Mouse (Mus musculus) hindbrain, embryonic 13.5 days (tissue): ENCODE measurements around the gene Elmod3. TPM values are rescaled to one million over a fixed set of nuclear protein-coding genes. Genes with fewer than 3 reads are reported as not detected.

Experiments
- ATAC-seq: fragments of 200-750 bp; cut with Nextera tagmentation; 2 replicates; pipeline ENCODE4 v1.8.0; 2017; ENCODE audit warnings: moderate TSS enrichment; ENCODE audit not compliant: low FRiP score
- H3K27ac ChIP-seq: fragments of 300-500 bp; sonication (generic); 2 replicates; pipeline ENCODE4 v1.5.1; 2015; ENCODE audit warnings: inconsistent platforms, mild to moderate bottlenecking, moderate library complexity
- H3K27me3 ChIP-seq: fragments of 300-500 bp; sonication (generic); 2 replicates; pipeline ENCODE4 v1.6.1; 2015; ENCODE audit warnings: mild to moderate bottlenecking, inconsistent platforms
- H3K36me3 ChIP-seq: fragments of 300-500 bp; sonication (generic); 2 replicates; pipeline ENCODE4 v1.6.1; 2015; ENCODE audit warnings: mild to moderate bottlenecking, inconsistent platforms
- H3K4me1 ChIP-seq: fragments of 300-500 bp; sonication (generic); replicated peaks from 2 replicates; pipeline ENCODE4 v1.6.1; 2015; ENCODE audit warnings: inconsistent platforms
- H3K4me2 ChIP-seq: fragments of 300-500 bp; sonication (generic); 2 replicates; pipeline ENCODE4 v1.6.1; 2015; ENCODE audit warnings: inconsistent platforms, mild to moderate bottlenecking, moderate library complexity
- H3K4me3 ChIP-seq: fragments of 300-500 bp; sonication (generic); 2 replicates; pipeline ENCODE4 v1.5.1; 2015; ENCODE audit warnings: mild to moderate bottlenecking, inconsistent platforms
- H3K9ac ChIP-seq: fragments of 300-500 bp; sonication (generic); 2 replicates; pipeline ENCODE4 v1.6.1; 2015; ENCODE audit warnings: mild to moderate bottlenecking, inconsistent platforms
- H3K9me3 ChIP-seq: fragments of 300-500 bp; sonication (generic); 2 replicates; pipeline ENCODE4 v1.6.1; 2016; ENCODE audit warnings: inconsistent platforms
- WGBS: fragments of 180-500 bp; shearing (Covaris S2); methylation state at CpG from one replicate; pipeline ENCODE4 v1.1.7; 2015; 5-methylcytosine and 5-hydroxymethylcytosine counted together
- polyA plus RNA-seq: library from polyadenylated mRNA; unstranded; fragments of >200 nt; fragmentation: Nextera tagmentation; extraction: Ambion mirVana; gene quantifications from 2 replicates; pipeline ENCODE4 v1.2.1, GENCODE M21; 2015

The Elmod3 gene
- polyA plus RNA-seq, 1 experiment from 2014 or later: 15.5 TPM

- Histone ChIP-seq H3K27ac (no peak overlapping the region), H3K36me3 (peaks cover 76% of the 10 kb centered on the region), H3K27me3 (no peaks in the 10 kb centered on the region), H3K4me2 (no peak overlapping the region), H3K9ac (no peak overlapping the region), H3K4me3 (no peak overlapping the region), H3K4me1 (no peaks in the 10 kb centered on the region), H3K9me3 (no peaks in the 10 kb centered on the region)
- ATAC-seq: no peak
- WGBS: 90% methylated on average over 5 of the region's 5 CpGs
These were observed 9.5 kb upstream of the Elmod3 start for GRCm38 (mm10) chr6:72607676-72608075.

GRCm38 (mm10) chr6:72607060-72607459 is 8.8 kb upstream of the Elmod3 start:
- no peaks in the 10 kb centered on the region for H3K27me3 ChIP-seq
- 79% methylated on average over 4 of the region's 4 CpGs for WGBS
- H3K4me3 ChIP-seq: no peak overlapping the region
- H3K4me1 ChIP-seq: no peaks in the 10 kb centered on the region
- peaks cover 76% of the 10 kb centered on the region for H3K36me3 ChIP-seq
- no peaks in the 10 kb centered on the region for H3K9me3 ChIP-seq
- ATAC-seq: no peak
- H3K9ac ChIP-seq: no peak overlapping the region
- no peak overlapping the region for H3K27ac ChIP-seq
- H3K4me2 ChIP-seq: no peak overlapping the region

- 98% methylated on average over 2 of the region's 2 CpGs for WGBS
- H3K4me1 ChIP-seq: peaks cover 2% of the 10 kb centered on the region; the same call in 1 of the 2 replicates
- H3K9me3 ChIP-seq: no peaks in the 10 kb centered on the region
- H3K9ac ChIP-seq: no peak overlapping the region
- no peaks in the 10 kb centered on the region for H3K27me3 ChIP-seq
- H3K27ac ChIP-seq: no peak overlapping the region
- H3K4me2 ChIP-seq: no peak overlapping the region
- H3K4me3 ChIP-seq: no peak overlapping the region
- H3K36me3 ChIP-seq: peaks cover 49% of the 10 kb centered on the region
- no peak for ATAC-seq
These were observed 5.9 kb upstream of the Elmod3 start for GRCm38 (mm10) chr6:72604066-72604465.

- Histone ChIP-seq H3K9me3 (no peaks in the 10 kb centered on the region), H3K27me3 (no peaks in the 10 kb centered on the region), H3K27ac (no peak overlapping the region), H3K9ac (no peak overlapping the region), H3K4me2 (no peak overlapping the region), H3K4me3 (no peak overlapping the region), H3K4me1 (peaks cover 19% of the 10 kb centered on the region), H3K36me3 (peaks cover 32% of the 10 kb centered on the region)
- ATAC-seq: no peak
- WGBS: 70% methylated on average over 1 of the region's 1 CpGs
These were observed 3.5 kb upstream of the Elmod3 start for GRCm38 (mm10) chr6:72601732-72602131.

- H3K4me1 ChIP-seq: peaks cover 19% of the 10 kb centered on the region
- ATAC-seq: no peak
- 87% methylated on average over 12 of the region's 12 CpGs for WGBS
These were observed 2.6 kb upstream of the Elmod3 start for GRCm38 (mm10) chr6:72600771-72601170.

GRCm38 (mm10) chr6:72600216-72600615 is 2.0 kb upstream of the Elmod3 start:
- Histone ChIP-seq H3K36me3 (peaks cover 17% of the 10 kb centered on the region), H3K27me3 (no peaks in the 10 kb centered on the region), H3K9ac (no peak overlapping the region), H3K4me1 (peaks cover 19% of the 10 kb centered on the region), H3K4me3 (no peak overlapping the region), H3K4me2 (no peak overlapping the region), H3K9me3 (no peaks in the 10 kb centered on the region), H3K27ac (no peak overlapping the region)
- ATAC-seq: no peak
- WGBS: 84% methylated on average over 6 of the region's 6 CpGs

More at GRCm38 (mm10) chr6:72600771-72601170, 2.6 kb upstream of the Elmod3 start:
- Histone ChIP-seq H3K36me3 (peaks cover 23% of the 10 kb centered on the region), H3K4me3 (no peak overlapping the region), H3K9me3 (no peaks in the 10 kb centered on the region), H3K4me2 (no peak overlapping the region), H3K27me3 (no peaks in the 10 kb centered on the region), H3K9ac (no peak overlapping the region), H3K27ac (no peak overlapping the region)

GRCm38 (mm10) chr6:72598791-72599557 is 761 bp upstream of the Elmod3 start:
- ATAC-seq: no peak; the same call in 1 of the 2 replicates
- Histone ChIP-seq H3K4me3 (peak overlapping the region; percentile 65), H3K4me1 (peaks cover 19% of the 10 kb centered on the region), H3K9ac (peak overlapping the region; percentile 82; the same call in 1 of the 2 replicates), H3K9me3 (no peaks in the 10 kb centered on the region), H3K36me3 (peaks cover 5% of the 10 kb centered on the region), H3K4me2 (peak overlapping the region; percentile 80), H3K27me3 (no peaks in the 10 kb centered on the region), H3K27ac (peak overlapping the region; percentile 45)
- 53% methylated on average over 12 of the region's 12 CpGs for WGBS

- H3K4me3 ChIP-seq: peak overlapping the region; percentile 65
- peak overlapping the region; percentile 82 for H3K9ac ChIP-seq
- peaks cover 4% of the 10 kb centered on the region; the same call in 1 of the 2 replicates for H3K36me3 ChIP-seq
- H3K9me3 ChIP-seq: no peaks in the 10 kb centered on the region
- H3K27ac ChIP-seq: 0 out of 2 replicates have a peak overlapping the region, but pooled peaks have one; percentile 62
- WGBS: 54% methylated on average over 13 of the region's 13 CpGs
- no peak for ATAC-seq
- no peaks in the 10 kb centered on the region for H3K27me3 ChIP-seq
- H3K4me1 ChIP-seq: peaks cover 19% of the 10 kb centered on the region
- H3K4me2 ChIP-seq: peak overlapping the region; percentile 80
These were observed 934 bp downstream of the Elmod3 start for GRCm38 (mm10) chr6:72597083-72597874.

- Histone ChIP-seq H3K27ac (no peak overlapping the region), H3K9me3 (no peaks in the 10 kb centered on the region), H3K4me3 (no peak overlapping the region), H3K36me3 (peaks cover 4% of the 10 kb centered on the region; the same call in 1 of the 2 replicates), H3K9ac (no peak overlapping the region), H3K4me2 (no peak overlapping the region), H3K27me3 (no peaks in the 10 kb centered on the region), H3K4me1 (peaks cover 15% of the 10 kb centered on the region)
- no peak for ATAC-seq
- WGBS: 73% methylated on average over 5 of the region's 5 CpGs
These were observed 4.3 kb downstream of the Elmod3 start for GRCm38 (mm10) chr6:72593914-72594313.

GRCm38 (mm10) chr6:72593011-72593803 is 5.0 kb downstream of the Elmod3 start:
- Histone ChIP-seq H3K36me3 (peaks cover 4% of the 10 kb centered on the region; the same call in 1 of the 2 replicates), H3K27me3 (no peaks in the 10 kb centered on the region), H3K27ac (no peak overlapping the region), H3K4me3 (no peak overlapping the region), H3K4me1 (peaks cover 11% of the 10 kb centered on the region), H3K9ac (no peak overlapping the region), H3K4me2 (no peak overlapping the region), H3K9me3 (no peaks in the 10 kb centered on the region)
- no peak for ATAC-seq
- WGBS: 85% methylated on average over 6 of the region's 6 CpGs

GRCm38 (mm10) chr6:72590111-72590510 is 8.1 kb downstream of the Elmod3 start:
- Histone ChIP-seq H3K36me3 (peaks cover 14% of the 10 kb centered on the region), H3K9ac (no peak overlapping the region), H3K27me3 (no peaks in the 10 kb centered on the region), H3K4me3 (no peak overlapping the region), H3K27ac (no peak overlapping the region), H3K4me2 (no peak overlapping the region), H3K4me1 (no peaks in the 10 kb centered on the region), H3K9me3 (no peaks in the 10 kb centered on the region)
- no peak for ATAC-seq

GRCm38 (mm10) chr6:72588307-72588706 is 9.9 kb downstream of the Elmod3 start:
- Histone ChIP-seq H3K36me3 (peaks cover 17% of the 10 kb centered on the region), H3K27ac (no peak overlapping the region), H3K4me1 (no peaks in the 10 kb centered on the region), H3K9me3 (no peaks in the 10 kb centered on the region), H3K4me2 (no peak overlapping the region), H3K4me3 (no peak overlapping the region), H3K27me3 (no peaks in the 10 kb centered on the region), H3K9ac (no peak overlapping the region)
- ATAC-seq: no peak
